Mouse (Mus musculus) limb, embryonic 13.5 days (tissue): ENCODE data around the gene Cnga1. TPM values are rescaled to one million over a fixed set of nuclear protein-coding genes. Genes with fewer than 3 reads are reported as not detected.

Experiments used
- ATAC-seq: fragments of 200-750 bp; cut with Nextera tagmentation; 2 replicates; pipeline ENCODE4 v1.8.0; 2017; ENCODE audit warnings: low read depth, moderate number of reproducible peaks, moderate TSS enrichment; ENCODE audit not compliant: low FRiP score
- H3K27ac ChIP-seq: fragments of 300-500 bp; sonication (generic); 2 replicates; pipeline ENCODE4 v1.5.1; 2015; ENCODE audit warnings: inconsistent platforms, mild to moderate bottlenecking, moderate library complexity
- H3K27me3 ChIP-seq: fragments of 300-500 bp; sonication (generic); 2 replicates; pipeline ENCODE4 v1.6.1; 2015; ENCODE audit warnings: mild to moderate bottlenecking, inconsistent platforms
- H3K36me3 ChIP-seq: fragments of 300-500 bp; sonication (generic); 2 replicates; pipeline ENCODE4 v1.6.1; 2015; ENCODE audit warnings: inconsistent platforms, mild to moderate bottlenecking, moderate library complexity
- H3K4me1 ChIP-seq: fragments of 300-500 bp; sonication (generic); 2 replicates; pipeline ENCODE4 v1.6.1; 2015; ENCODE audit warnings: inconsistent platforms
- H3K4me2 ChIP-seq: fragments of 300-500 bp; sonication (generic); replicated peaks from 2 replicates; pipeline ENCODE4 v1.6.1; 2015; ENCODE audit warnings: inconsistent platforms, mild to moderate bottlenecking, moderate library complexity
- H3K4me3 ChIP-seq: fragments of 300-500 bp; sonication (generic); 2 replicates; pipeline ENCODE4 v1.5.1; 2015; ENCODE audit warnings: moderate library complexity, mild to moderate bottlenecking, inconsistent platforms
- H3K9ac ChIP-seq: fragments of 300-500 bp; sonication (generic); 2 replicates; pipeline ENCODE4 v1.6.1; 2015; ENCODE audit warnings: mild to moderate bottlenecking, inconsistent platforms
- H3K9me3 ChIP-seq: fragments of 300-500 bp; sonication (generic); 2 replicates; pipeline ENCODE4 v1.6.1; 2016; ENCODE audit warnings: inconsistent platforms
- WGBS: fragments of 180-500 bp; shearing (Covaris S2); methylation state at CpG from one replicate; pipeline ENCODE4 v1.1.7; 2015; 5-methylcytosine and 5-hydroxymethylcytosine counted together
- polyA plus RNA-seq: library from polyadenylated mRNA; unstranded; fragments of >200 nt; fragmentation: Nextera tagmentation; extraction: Ambion mirVana; gene quantifications from 2 replicates; pipeline ENCODE4 v1.2.1, GENCODE M21; 2015

Gene Cnga1
- polyA plus RNA-seq, 1 experiment from 2014 or later, result not detected

DNA sequence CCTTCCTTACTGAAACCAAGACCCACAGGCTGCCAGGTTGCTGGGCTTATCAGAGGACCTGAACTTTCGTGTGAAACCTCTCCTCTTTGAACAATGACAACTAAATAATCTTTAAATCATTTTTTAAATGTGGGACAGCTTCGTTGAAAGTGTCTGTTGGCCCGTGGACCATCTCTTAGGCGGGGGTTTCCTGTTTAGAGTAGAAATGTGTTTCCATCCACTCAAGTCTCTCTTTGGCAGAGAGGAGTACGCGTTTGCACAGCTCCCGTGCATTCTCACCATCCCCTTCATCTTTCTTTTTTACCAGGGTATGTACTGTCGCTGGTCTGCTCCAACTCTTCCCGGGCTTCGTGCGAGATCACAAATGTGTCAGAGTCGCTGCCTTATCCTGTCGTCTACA, 14.3 kb upstream of the Cnga1 start:
- Histone ChIP-seq H3K27ac (no peak overlapping the region), H3K9ac (no peak overlapping the region), H3K4me3 (no peak overlapping the region), H3K27me3 (no peaks in the 10 kb centered on the region), H3K4me1 (peaks cover 6% of the 10 kb centered on the region; the same call in 1 of the 2 replicates), H3K36me3 (no peaks in the 10 kb centered on the region), H3K4me2 (no peak overlapping the region), H3K9me3 (no peaks in the 10 kb centered on the region)
- ATAC-seq, result no peak
- WGBS, result 86% methylated on average over 13 of the region's 13 CpGs

DNA sequence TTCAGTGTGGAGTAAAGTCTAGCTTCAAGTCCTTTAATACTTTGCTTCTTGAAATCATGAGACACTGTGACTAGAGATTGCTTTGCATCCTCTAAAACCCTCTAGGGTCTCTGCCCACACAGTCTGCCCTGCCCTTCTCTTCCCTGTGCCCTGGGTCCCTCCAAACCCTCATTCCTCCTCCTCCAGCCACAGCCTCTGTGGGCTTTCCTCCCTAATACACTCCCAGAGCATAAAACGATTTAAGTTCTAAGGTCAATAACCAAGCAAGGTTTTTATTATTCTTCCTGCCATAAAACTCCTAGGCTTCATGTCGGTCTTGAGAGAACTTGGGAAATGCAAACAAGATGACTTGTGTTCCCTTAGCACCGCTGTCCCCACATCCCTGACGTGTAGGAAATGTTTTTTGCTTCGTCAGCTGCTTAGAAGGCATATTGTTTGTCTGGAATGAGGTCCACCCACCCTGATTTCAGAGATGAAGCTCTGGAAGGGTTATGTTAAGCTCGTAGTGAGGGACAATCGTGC, 12.3 kb upstream of the Cnga1 start:
- no peak overlapping the region for H3K4me3 ChIP-seq
- peak overlapping the region; percentile 32; the same call in 1 of the 2 replicates for H3K4me2 ChIP-seq
- H3K27me3 ChIP-seq, result no peaks in the 10 kb centered on the region
- H3K9ac ChIP-seq, result no peak overlapping the region
- ATAC-seq, result no peak
- H3K9me3 ChIP-seq, result no peaks in the 10 kb centered on the region
- H3K36me3 ChIP-seq, result no peaks in the 10 kb centered on the region
- 16% methylated on average over 7 of the region's 7 CpGs for WGBS
- H3K4me1 ChIP-seq, result peaks cover 6% of the 10 kb centered on the region; the same call in 1 of the 2 replicates
- no peak overlapping the region for H3K27ac ChIP-seq

DNA sequence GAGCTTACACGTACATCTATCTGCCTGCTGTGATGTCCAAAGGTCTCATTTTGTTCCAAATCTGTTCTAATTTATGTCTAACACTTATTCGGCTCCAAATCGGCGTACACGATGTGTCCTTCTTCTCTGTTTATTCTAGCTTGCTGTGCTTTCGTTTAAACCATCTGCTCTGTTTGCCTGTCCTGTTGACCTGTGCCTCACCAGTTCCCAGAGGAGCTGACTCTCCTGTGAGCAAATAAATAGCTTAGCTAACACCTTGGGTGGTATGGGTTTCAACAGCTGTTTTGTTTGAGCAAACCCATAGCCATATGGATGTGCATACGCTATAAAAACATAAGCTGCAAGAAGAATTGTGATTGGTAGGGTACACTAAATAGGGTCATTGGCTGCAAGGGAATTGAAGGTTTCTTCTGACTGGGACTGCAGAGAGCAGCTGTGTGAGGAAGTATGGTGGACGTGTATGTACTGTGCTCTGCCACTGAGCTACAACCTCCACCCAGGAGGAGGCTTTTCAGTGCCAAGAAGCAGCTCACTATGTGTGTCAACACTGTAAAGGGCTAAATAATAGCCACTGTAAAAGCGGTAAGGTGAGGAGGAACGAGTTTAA, 9.1 kb upstream of the Cnga1 start:
- 70% methylated on average over 10 of the region's 10 CpGs for WGBS
- H3K4me3 ChIP-seq, result no peak overlapping the region
- H3K27ac ChIP-seq, result no peak overlapping the region
- H3K9ac ChIP-seq, result no peak overlapping the region
- peak; percentile 24; the same call in 1 of the 2 replicates for ATAC-seq
- peaks cover 17% of the 10 kb centered on the region for H3K27me3 ChIP-seq
- no peaks in the 10 kb centered on the region for H3K9me3 ChIP-seq
- peaks cover 9% of the 10 kb centered on the region for H3K4me1 ChIP-seq
- H3K36me3 ChIP-seq, result no peaks in the 10 kb centered on the region
- no peak overlapping the region for H3K4me2 ChIP-seq

DNA sequence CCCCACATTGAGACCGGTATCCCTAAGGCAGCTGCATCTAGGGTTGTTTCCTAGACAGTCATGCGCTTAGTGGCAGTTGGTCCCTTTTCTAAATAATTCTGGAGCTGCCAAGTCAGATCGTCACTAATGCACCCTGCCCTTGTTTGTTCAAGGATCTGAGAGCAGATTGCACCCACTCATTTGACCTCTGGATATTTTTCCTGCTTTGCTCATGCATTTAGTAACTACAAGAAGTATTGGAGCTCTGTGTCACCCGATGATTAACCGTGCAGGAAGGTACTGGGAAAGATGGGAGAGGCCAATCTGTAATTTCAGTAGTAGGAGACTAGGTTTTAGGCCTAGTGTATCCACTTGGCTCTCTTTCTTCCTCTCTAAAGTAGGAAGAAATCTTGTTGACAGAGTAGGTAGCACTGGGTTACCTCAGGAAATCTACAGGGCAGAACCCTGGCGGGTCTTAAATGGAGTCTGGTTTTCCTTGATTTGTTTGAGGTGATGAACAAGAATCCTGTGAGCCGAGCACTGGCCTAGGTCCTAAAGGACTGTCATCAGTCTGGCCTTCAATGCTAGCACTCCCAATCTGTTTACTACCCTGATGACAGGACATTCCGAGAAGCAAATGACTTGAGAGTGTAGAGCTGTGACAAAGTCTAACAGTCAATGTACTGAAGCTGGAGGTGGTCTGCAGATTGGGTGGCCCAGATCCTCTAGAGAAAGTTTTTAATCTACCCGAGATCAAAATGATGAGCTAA, 5.1 kb upstream of the Cnga1 start:
- H3K4me1 ChIP-seq, result peaks cover 10% of the 10 kb centered on the region
- no peaks in the 10 kb centered on the region for H3K9me3 ChIP-seq
- WGBS, result 77% methylated on average over 9 of the region's 9 CpGs
- no peak overlapping the region for H3K4me3 ChIP-seq
- peaks cover 47% of the 10 kb centered on the region for H3K27me3 ChIP-seq
- no peak overlapping the region for H3K9ac ChIP-seq
- ATAC-seq, result no peak
- H3K27ac ChIP-seq, result no peak overlapping the region
- no peaks in the 10 kb centered on the region for H3K36me3 ChIP-seq
- H3K4me2 ChIP-seq, result no peak overlapping the region

DNA sequence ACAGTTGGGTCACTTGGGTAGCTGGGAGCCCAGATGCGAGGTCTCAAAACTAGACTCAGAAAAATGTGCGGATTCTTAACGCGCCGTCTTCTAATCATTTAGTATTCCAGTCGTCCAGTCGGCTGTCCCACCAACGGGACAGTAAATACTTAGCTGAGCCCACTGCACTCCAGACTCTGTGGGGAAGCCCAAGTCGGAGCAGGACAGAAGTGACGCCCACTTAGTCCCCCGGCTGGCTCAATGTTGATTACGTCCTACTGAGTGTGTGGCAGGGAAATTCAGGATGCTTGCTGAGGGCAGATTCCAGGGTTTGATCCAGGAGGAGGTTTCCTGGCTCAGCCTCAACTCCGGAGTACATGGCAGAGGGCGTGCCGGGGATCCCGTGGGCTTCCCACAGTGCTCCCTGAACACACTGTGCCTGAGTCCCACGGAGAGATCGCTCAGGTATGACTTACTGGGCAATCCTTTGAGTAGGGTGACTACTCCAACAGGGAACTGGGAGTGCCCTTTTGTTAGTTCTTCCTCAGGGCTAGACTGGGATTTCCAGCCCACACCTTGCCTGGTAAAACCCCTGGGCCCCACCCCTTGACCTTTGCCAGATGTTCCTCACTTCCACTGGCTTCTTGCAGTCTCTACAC, 4.0 kb upstream of the Cnga1 start:
- Histone ChIP-seq H3K4me1 (peaks cover 10% of the 10 kb centered on the region), H3K36me3 (no peaks in the 10 kb centered on the region), H3K4me2 (peak overlapping the region; percentile 88), H3K4me3 (peak overlapping the region; percentile 53), H3K9ac (peak overlapping the region; percentile 61; the same call in 1 of the 2 replicates), H3K9me3 (no peaks in the 10 kb centered on the region), H3K27ac (no peak overlapping the region), H3K27me3 (peaks cover 48% of the 10 kb centered on the region)
- 7% methylated on average over 18 of the region's 18 CpGs for WGBS
- peak; percentile 51 for ATAC-seq

DNA sequence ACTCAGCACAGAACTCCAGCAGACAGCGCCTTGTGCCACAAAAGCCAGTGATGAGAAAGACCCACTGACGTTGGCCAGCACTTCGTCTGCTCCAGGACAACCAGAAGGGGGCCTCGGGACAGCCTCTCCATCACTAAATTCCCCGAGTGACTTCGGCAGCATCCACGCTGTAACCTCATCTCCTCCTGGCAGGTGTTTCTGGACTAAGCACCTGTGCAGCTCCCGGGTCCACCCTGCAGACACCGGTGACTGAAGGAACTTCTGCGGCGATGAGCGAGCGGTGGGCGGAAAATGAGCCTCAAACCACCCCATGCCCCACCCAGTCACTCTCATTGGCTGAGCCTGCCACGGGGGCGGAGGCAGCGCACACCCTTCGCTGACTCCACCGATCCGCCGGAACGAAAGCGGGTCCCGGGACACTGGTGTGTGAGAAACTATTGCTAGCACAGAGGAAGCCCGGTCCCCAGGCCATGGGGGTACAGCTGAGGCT, 3.4 kb upstream of the Cnga1 start, which contains the start of gene Nipal1:
Gene Nipal1, plus strand, starts transcription at position 378 of the 490 bp plus-strand sequence.
- Histone ChIP-seq H3K9ac (peak within 1 kb of the TSS; percentile 61; the same call in 1 of the 2 replicates), H3K4me2 (peak within 1 kb of the TSS; percentile 88), H3K4me1 (peaks cover 10% of the 10 kb centered on the region), H3K4me3 (peak within 1 kb of the TSS; percentile 53), H3K36me3 (no peaks in the 10 kb centered on the region), H3K9me3 (no peaks in the 10 kb centered on the region), H3K27ac (no peak within 1 kb of the TSS), H3K27me3 (peaks cover 48% of the 10 kb centered on the region)
- peak; percentile 95 for ATAC-seq
- 1% methylated on average over 25 of the region's 25 CpGs for WGBS

DNA sequence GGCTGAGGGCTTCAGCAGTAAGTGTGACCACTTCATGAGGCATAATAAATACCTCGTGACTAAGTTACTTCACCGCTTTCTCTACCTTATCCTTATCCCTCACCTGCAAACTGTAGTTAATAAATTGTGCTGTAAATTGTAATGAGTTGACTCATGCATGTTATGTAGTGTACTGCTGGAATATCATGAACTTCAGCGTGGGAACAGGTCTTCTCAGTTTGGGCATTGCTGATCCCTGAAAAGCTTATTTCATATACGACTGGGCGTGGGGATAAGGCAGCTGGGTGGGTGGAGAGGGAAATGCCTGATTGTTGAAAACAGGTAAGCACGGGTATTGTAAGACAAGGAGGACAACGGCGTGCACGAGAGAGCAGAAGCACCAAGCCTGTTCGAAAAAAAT, 2.9 kb upstream of the Cnga1 start:
- WGBS, result 25% methylated on average over 10 of the region's 10 CpGs

DNA sequence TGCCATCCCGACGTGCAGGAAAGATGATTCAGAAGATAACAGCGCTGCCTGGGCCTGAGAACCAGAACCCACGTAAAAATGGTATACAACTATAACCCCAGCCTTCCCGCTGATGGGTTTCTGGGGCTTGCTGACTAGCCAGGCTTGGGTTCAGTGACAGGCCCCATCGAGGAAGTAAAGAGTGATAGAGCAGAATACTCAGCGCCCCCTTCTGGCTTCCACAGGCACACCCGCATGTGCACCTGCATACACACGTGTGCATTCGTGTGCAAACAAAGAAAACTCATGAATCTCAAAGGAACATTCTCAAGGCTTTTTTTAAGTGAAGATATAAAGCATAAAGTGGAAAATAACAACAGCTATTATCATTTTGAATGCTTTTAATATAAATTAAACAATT, 2.1 kb upstream of the Cnga1 start:
- Histone ChIP-seq H3K9me3 (no peaks in the 10 kb centered on the region), H3K4me3 (no peak overlapping the region), H3K4me1 (peaks cover 10% of the 10 kb centered on the region), H3K9ac (no peak overlapping the region), H3K4me2 (no peak overlapping the region), H3K27me3 (peaks cover 48% of the 10 kb centered on the region), H3K27ac (no peak overlapping the region), H3K36me3 (no peaks in the 10 kb centered on the region)
- WGBS, result 32% methylated on average over 10 of the region's 10 CpGs
- ATAC-seq, result no peak

More for the DNA sequence above, 2.9 kb upstream of the Cnga1 start:
- Histone ChIP-seq H3K9ac (no peak overlapping the region), H3K27me3 (peaks cover 48% of the 10 kb centered on the region), H3K27ac (no peak overlapping the region), H3K4me3 (peak overlapping the region; percentile 53), H3K36me3 (no peaks in the 10 kb centered on the region), H3K4me1 (peaks cover 10% of the 10 kb centered on the region), H3K9me3 (no peaks in the 10 kb centered on the region), H3K4me2 (peak overlapping the region; percentile 88)
- no peak for ATAC-seq

DNA sequence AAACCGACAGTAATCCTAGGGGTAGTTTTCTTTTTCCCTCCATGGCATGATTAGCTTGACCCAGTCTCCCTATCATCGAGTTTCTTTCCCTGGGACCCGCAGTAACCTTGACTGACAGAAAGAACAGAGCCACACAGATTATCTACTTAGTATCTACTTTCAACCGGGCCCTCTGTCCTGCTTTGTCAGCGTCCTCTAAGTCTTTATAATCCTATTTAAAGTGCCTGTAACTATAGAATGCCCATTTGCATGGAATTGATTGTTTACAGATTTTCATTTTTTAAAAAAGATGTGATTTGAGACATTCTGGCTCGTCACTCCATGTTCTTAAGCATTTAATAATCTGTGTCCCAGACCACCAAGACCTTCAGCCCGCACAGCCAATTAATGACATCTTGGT, 420 bp downstream of the Cnga1 start:
- no peak overlapping the region for H3K4me2 ChIP-seq
- peaks cover 36% of the 10 kb centered on the region for H3K27me3 ChIP-seq
- WGBS, result 52% methylated on average over 7 of the region's 7 CpGs
- no peak for ATAC-seq
- H3K27ac ChIP-seq, result no peak overlapping the region
- H3K9me3 ChIP-seq, result no peaks in the 10 kb centered on the region
- peaks cover 10% of the 10 kb centered on the region for H3K4me1 ChIP-seq
- H3K36me3 ChIP-seq, result no peaks in the 10 kb centered on the region
- H3K9ac ChIP-seq, result no peak overlapping the region
- H3K4me3 ChIP-seq, result no peak overlapping the region

DNA sequence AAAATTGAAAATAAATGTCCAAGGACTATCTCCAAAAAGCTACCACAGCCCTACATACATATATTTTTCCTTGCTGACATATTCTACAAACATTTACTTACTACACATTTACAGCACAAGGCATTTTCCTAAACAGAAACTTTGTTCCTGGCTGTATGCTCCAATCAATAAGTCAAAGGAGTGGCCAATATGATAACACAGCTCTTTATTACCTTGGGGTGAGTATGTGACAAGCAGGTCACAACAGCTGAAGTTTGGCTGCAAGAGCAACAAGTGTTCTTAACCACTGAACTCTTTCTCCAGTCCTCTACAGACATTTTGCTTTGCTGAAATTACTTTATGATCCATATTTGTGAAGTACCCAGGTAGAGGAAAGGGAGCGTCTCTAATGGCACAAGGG, 4.0 kb downstream of the Cnga1 start:
- H3K9ac ChIP-seq, result no peak overlapping the region
- no peaks in the 10 kb centered on the region for H3K36me3 ChIP-seq
- no peak overlapping the region for H3K27ac ChIP-seq
- H3K4me3 ChIP-seq, result no peak overlapping the region
- no peak for ATAC-seq
- no peak overlapping the region for H3K4me2 ChIP-seq
- H3K27me3 ChIP-seq, result peaks cover 10% of the 10 kb centered on the region; the same call in 1 of the 2 replicates
- H3K4me1 ChIP-seq, result no peaks in the 10 kb centered on the region
- WGBS, result 96% methylated on average over 1 of the region's 1 CpGs
- no peaks in the 10 kb centered on the region for H3K9me3 ChIP-seq

DNA sequence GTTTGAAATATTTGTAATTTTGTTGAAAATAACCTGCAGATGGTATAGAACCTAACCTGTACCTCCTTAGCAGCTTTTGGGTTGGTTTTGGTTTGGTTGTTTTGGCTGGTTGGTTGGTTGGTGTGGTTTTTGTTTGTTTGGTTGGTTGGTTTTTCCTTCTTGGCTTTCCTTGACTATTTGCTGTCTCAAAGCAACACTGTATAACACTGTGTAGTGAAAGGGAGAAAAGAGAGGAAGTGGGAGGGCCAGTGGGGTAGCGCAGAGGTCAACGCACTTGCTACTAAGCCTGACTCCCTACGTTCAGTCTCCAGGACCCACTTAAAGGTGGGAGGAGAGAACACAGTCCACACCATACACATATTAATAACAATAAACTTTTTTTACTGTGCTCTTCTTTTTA, 7.5 kb downstream of the Cnga1 start:
- Histone ChIP-seq H3K4me3 (no peak overlapping the region), H3K36me3 (no peaks in the 10 kb centered on the region), H3K27ac (no peak overlapping the region), H3K4me2 (no peak overlapping the region), H3K9ac (no peak overlapping the region), H3K4me1 (no peaks in the 10 kb centered on the region), H3K9me3 (no peaks in the 10 kb centered on the region), H3K27me3 (no peaks in the 10 kb centered on the region)
- WGBS, result 87% methylated on average over 3 of the region's 3 CpGs
- no peak for ATAC-seq

DNA sequence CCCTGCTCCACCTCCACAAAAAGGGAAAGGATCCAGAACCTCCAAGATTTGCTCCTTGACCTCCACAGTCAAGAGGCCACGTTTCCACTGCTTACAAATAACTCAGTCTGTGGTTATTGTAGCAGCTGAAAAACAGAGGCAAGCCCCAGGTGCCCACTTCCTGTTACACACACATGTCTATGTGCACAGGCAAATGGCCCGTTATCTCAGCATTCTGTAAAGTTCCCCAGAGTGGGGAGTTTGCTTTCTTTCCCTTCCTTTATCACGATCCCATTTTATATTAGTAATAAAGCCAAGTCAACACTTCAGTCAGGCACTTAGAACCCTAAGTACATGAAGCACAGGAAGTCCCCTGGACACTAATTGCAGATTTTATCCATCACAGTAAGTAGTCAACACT, 8.0 kb downstream of the Cnga1 start:
- Histone ChIP-seq H3K27me3 (no peaks in the 10 kb centered on the region), H3K27ac (no peak overlapping the region), H3K9ac (no peak overlapping the region), H3K4me3 (no peak overlapping the region), H3K9me3 (no peaks in the 10 kb centered on the region), H3K36me3 (no peaks in the 10 kb centered on the region), H3K4me2 (no peak overlapping the region), H3K4me1 (no peaks in the 10 kb centered on the region)
- 42% methylated on average over 3 of the region's 3 CpGs for WGBS
- no peak for ATAC-seq
